Mouse (Mus musculus) CH12.LX (cell line): Measurements from ENCODE around the gene Dclk2.

ENCODE experiments used
- BHLHE40 ChIP-seq: IDR thresholded peaks from 2 replicates; pipeline ENCODE4 v1.6.1; 2011; ENCODE audit warnings: mild to moderate bottlenecking, low read depth, low read length, improper control_type of control experiment
- CTCF ChIP-seq, 2 experiments: IDR thresholded peaks in 1 of 2; conservative IDR thresholded peaks in 1 of 2; 2 replicates each; pipeline ENCODE4 v1.5.1; 2011 to 2012; ENCODE audit warnings: low read depth in 2 of 2, low read length in 2 of 2, improper control_type of control experiment in 1 of 2, inconsistent platforms in 1 of 2, mild to moderate bottlenecking in 1 of 2, moderate library complexity in 1 of 2
- E2F4 ChIP-seq: IDR thresholded peaks from 2 replicates; pipeline ENCODE4 v1.6.1; 2011; ENCODE audit warnings: low read depth, low read length, improper control_type of control experiment; ENCODE audit not compliant: insufficient replicate concordance
- EP300 ChIP-seq: IDR thresholded peaks from 2 replicates; pipeline ENCODE4 v1.6.1; 2011; ENCODE audit warnings: low read length, improper control_type of control experiment
- HCFC1 ChIP-seq: IDR thresholded peaks from 2 replicates; pipeline ENCODE4 v1.6.1; 2012; ENCODE audit warnings: low read depth, mild to moderate bottlenecking, inconsistent platforms, low read length, improper control_type of control experiment
- JUND ChIP-seq: conservative IDR thresholded peaks from 2 replicates; pipeline ENCODE4 v1.6.1; 2011; ENCODE audit warnings: low read depth, low read length, improper control_type of control experiment
- MAFK ChIP-seq: IDR thresholded peaks from 2 replicates; pipeline ENCODE4 v1.6.1; 2011; ENCODE audit warnings: low read length, improper control_type of control experiment; ENCODE audit not compliant: insufficient replicate concordance
- MAX ChIP-seq: IDR thresholded peaks from 2 replicates; pipeline ENCODE4 v1.6.1; 2011; ENCODE audit warnings: low read length, improper control_type of control experiment
- POLR2A ChIP-seq: IDR thresholded peaks from 2 replicates; pipeline ENCODE4 v1.6.1; 2011; ENCODE audit warnings: low read depth, mild to moderate bottlenecking, improper control_type of control experiment, low read length
- POLR2AphosphoS2 ChIP-seq: IDR thresholded peaks from 2 replicates; pipeline ENCODE4 v1.6.1; 2011; ENCODE audit warnings: low read depth, low read length, improper control_type of control experiment
- TCF12 ChIP-seq: IDR thresholded peaks from 2 replicates; pipeline ENCODE4 v1.6.1; 2014; ENCODE audit warnings: low read depth, mild to moderate bottlenecking, inconsistent platforms, low read length, improper control_type of control experiment
- USF1 ChIP-seq: IDR thresholded peaks from 2 replicates; pipeline ENCODE4 v1.6.1; 2014; ENCODE audit warnings: low read depth, mild to moderate bottlenecking, inconsistent platforms, low read length, improper control_type of control experiment
- USF2 ChIP-seq: conservative IDR thresholded peaks from 2 replicates; pipeline ENCODE4 v1.6.1; 2011; ENCODE audit warnings: low read depth, low read length, improper control_type of control experiment
- ZNF384 ChIP-seq: IDR thresholded peaks from 2 replicates; pipeline ENCODE4 v1.6.1; 2012; ENCODE audit warnings: low read depth, low read length, improper control_type of control experiment, inconsistent platforms

- no peak for TF ChIP-seq E2F4
- no peak for TF ChIP-seq POLR2AphosphoS2
- TF ChIP-seq TCF12, result no peak
- no peak for TF ChIP-seq MAX
- no peak for TF ChIP-seq BHLHE40
- no peak for TF ChIP-seq USF1
- TF ChIP-seq HCFC1, result no peak
- TF ChIP-seq POLR2A, result no peak
- no peak for TF ChIP-seq CTCF (conservative IDR thresholded peaks at IDR 0.05 in 1 of 2, IDR thresholded peaks at IDR 0.05 in 1 of 2; ENCODE audit: low read depth in 2 of 2, low read length in 2 of 2)
- no peak for TF ChIP-seq JUND
- TF ChIP-seq EP300, result no peak
- no peak for TF ChIP-seq ZNF384
- no peak for TF ChIP-seq MAFK
- TF ChIP-seq USF2, result no peak
These were observed 161.3 kb downstream of the Dclk2 start for GRCm38 (mm10) chr3:86759383-86759782.
